Mouse (Mus musculus): ENCODE data around the gene 3110070M22Rik.

DNA sequence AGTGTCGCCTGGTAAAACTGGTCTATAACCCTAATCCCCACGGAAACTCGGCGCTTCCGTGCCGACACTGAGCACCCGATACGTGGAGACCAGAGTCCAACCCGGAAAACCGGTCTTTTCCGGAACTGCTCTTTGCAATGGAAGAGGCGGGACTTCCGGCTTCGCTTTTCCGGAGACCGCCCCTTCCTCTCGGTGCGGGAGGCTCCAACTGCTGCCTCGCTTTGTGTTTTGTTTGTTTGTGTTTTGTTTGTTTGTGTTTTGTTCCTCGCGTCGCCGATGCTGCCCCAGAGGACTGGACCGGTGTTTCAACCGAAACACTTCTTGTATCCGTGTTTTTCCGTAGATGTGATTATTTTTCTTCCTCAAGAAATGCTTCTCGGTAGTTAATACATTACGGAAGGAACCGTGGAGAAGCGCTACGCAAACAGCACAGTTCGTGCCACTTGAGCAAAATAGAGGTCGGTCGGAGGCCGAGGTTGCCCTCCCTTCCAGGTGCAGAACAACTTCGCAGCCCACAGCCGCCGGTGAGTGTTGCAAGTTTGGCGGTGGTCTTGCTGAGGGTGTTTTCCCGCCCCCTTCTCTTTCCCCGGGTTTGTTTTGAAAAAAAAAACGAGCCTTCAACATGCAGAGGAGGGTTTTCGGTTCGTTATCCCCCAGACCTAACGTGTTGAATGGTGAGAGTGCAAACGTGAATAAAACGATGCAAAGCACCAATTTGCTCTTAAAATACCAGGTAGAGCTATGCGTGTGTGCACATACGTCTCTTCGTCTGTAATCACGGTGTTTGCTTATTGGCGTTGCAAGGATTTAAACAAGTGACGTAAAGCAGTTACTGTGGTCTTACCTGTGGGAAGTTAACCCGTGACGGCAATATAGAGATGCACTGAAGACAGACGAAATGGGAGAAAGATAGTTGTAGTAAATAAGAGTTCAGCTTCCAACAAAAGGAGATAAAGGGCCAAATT lies 25.3 kb downstream of the 3110070M22Rik start, which contains the start of gene 4833420G17Rik:
- no peak for TF ChIP-seq CTCF (IDR thresholded peaks at IDR 0.05; ENCODE audit: control insufficient read depth, insufficient read depth, insufficient read length)
- no peak for TF ChIP-seq MYOD1 (IDR thresholded peaks at IDR 0.05; ENCODE audit: control insufficient read depth, insufficient read length, low read depth)
- TF ChIP-seq MAX (IDR thresholded peaks at IDR 0.05), result no peak
- TF ChIP-seq MYOG (IDR thresholded peaks at IDR 0.05; ENCODE audit: control insufficient read depth, extremely low read depth, insufficient read length), result no peak
- no peak for TF ChIP-seq USF1 (IDR thresholded peaks at IDR 0.05; ENCODE audit: low read depth)
- no peak for TF ChIP-seq CEBPB (IDR thresholded peaks at IDR 0.05; ENCODE audit: low read depth)

Measured in C2C12 (cell line).